Mouse (Mus musculus): ENCODE measurements at regions not wholly inside any gene's neighbourhood (a gene's known extent, or its start where the extent isn't known, plus 50 kb on each side); places are given as distances from the start of the nearest gene placed in this dataset.

- no peak for TF ChIP-seq CTCF (IDR thresholded peaks at IDR 0.05; ENCODE audit: extremely low read depth, insufficient read length, insufficient replicate concordance, low read depth, low read length)
- no peak for TF ChIP-seq POLR2A (IDR thresholded peaks at IDR 0.05; ENCODE audit: low read depth, low read length)
These were observed 386.1 kb downstream of the Cbln4 start for GRCm38 (mm10) chr2:171657125-171657524.
